17 mouse cellular contexts compared by ENCODE assay signal in genomic region chr14:60783196-60783595, GRCm38 (mm10). TPM values are rescaled to one million over a fixed set of nuclear protein-coding genes. Genes with fewer than 3 reads are reported as not detected.
DNase-seq lines count a peak whose midpoint lies in the region; ATAC-seq and TF ChIP-seq lines count a peak whose summit lies in the region.
"Had no signal": no experiment of that assay in that cellular context is flagged by ENCODE, and none has a peak within 500 bp of the region (broad histone marks: within the 10 kb centered on the region; RNA-seq: fewer than 3 reads in every experiment).

No protein-coding gene starts in this region.

- no peak for TF ChIP-seq EP300 in liver, postnatal 0 days (IDR thresholded peaks at IDR 0.05; ENCODE audit: low read depth)

- no peak for TF ChIP-seq POLR2A in bone marrow, adult 2 months (IDR thresholded peaks at IDR 0.05; ENCODE audit: borderline replicate concordance, control insufficient read depth, low read depth, low read length)

- no peak for DNase-seq in lung, postnatal 4 days
- no peak for DNase-seq in liver, postnatal 0 days
- DNase-seq: adrenal gland, adult 2 months; cerebellum, adult 9-10 months; lung, postnatal 14 days; midbrain, embryonic 14.5 days had no signal

- H3K9me3 ChIP-seq in lung, embryonic 15.5 days = no peaks in the 10 kb centered on the region
- H3K9me3 ChIP-seq in liver, postnatal 0 days (ENCODE audit: low read length) = no peaks in the 10 kb centered on the region
- no peaks in the 10 kb centered on the region for H3K9me3 ChIP-seq in forebrain, embryonic 16.5 days (ENCODE audit: control insufficient read depth, low read length)
- H3K9me3 ChIP-seq: heart, embryonic 15.5 days; hindbrain, embryonic 13.5 days; limb, embryonic 12.5 days; neural tube, embryonic 13.5 days had no signal

- WGBS in lung, embryonic 15.5 days = 32% methylated on average over 8 of the region's 8 CpGs
- 11% methylated on average over 8 of the region's 8 CpGs for WGBS in bone marrow, adult 2 months
- WGBS in liver, postnatal 0 days (ENCODE audit: insufficient replicate concordance) = 35% methylated on average over 8 of the region's 8 CpGs
- WGBS in forebrain, embryonic 16.5 days = 46% methylated on average over 8 of the region's 8 CpGs

- ATAC-seq in lung, embryonic 15.5 days (ENCODE audit: borderline replicate concordance, extremely low read depth, low FRiP score, low TSS enrichment) = no peak
- ATAC-seq in CD4-positive, CD25-positive, alpha-beta regulatory T cell, adult 4 months = peak; percentile 23
- ATAC-seq in liver, postnatal 0 days = no peak
- no peak for ATAC-seq in erythroblast, adult 5-6 weeks (replicated peaks; ENCODE audit: low FRiP score, poor library complexity, severe bottlenecking)
- ATAC-seq in forebrain, embryonic 16.5 days = no peak
- ATAC-seq: intestine, embryonic 16.5 days had no signal

- H3K27ac ChIP-seq in lung, embryonic 15.5 days = no peak overlapping the region
- H3K27ac ChIP-seq in bone marrow, adult 2 months (ENCODE audit: control insufficient read depth, insufficient read depth, low read depth, low read length, poor library complexity) = peak overlapping the region; percentile 39
- H3K27ac ChIP-seq in liver, postnatal 0 days (ENCODE audit: low read depth) = peak overlapping the region; percentile 11; the same call in 1 of the 2 replicates
- no peak overlapping the region for H3K27ac ChIP-seq in forebrain, embryonic 16.5 days (ENCODE audit: low read length)
- H3K27ac ChIP-seq: heart, embryonic 15.5 days; hindbrain, embryonic 13.5 days; kidney, postnatal 0 days; limb, embryonic 12.5 days; neural tube, embryonic 13.5 days had no signal

- 0 out of 2 replicates have a peak overlapping the region, but pooled peaks have one; percentile 2 for H3K9ac ChIP-seq in lung, embryonic 15.5 days
- 0 out of 2 replicates have a peak overlapping the region, but pooled peaks have one; percentile 34 for H3K9ac ChIP-seq in liver, postnatal 0 days (replicated peaks)
- H3K9ac ChIP-seq in forebrain, embryonic 16.5 days (replicated peaks; ENCODE audit: low read depth, low read length) = no peak overlapping the region
- H3K9ac ChIP-seq: heart, embryonic 15.5 days; hindbrain, embryonic 13.5 days; limb, embryonic 12.5 days; neural tube, embryonic 13.5 days had no signal

- 0 out of 2 replicates have a peak, but pooled peaks cover 9% of the 10 kb centered on the region for H3K27me3 ChIP-seq in lung, embryonic 15.5 days
- no peaks in the 10 kb centered on the region for H3K27me3 ChIP-seq in liver, postnatal 0 days (ENCODE audit: insufficient read depth, low read length)
- no peaks in the 10 kb centered on the region for H3K27me3 ChIP-seq in forebrain, embryonic 16.5 days (replicated peaks; ENCODE audit: control insufficient read depth, insufficient read depth, low read length)
- H3K27me3 ChIP-seq: heart, embryonic 15.5 days; neural tube, embryonic 13.5 days had no signal

- H3K4me2 ChIP-seq in lung, embryonic 15.5 days = no peak overlapping the region
- H3K4me2 ChIP-seq in liver, postnatal 0 days (ENCODE audit: low read depth, low read length) = peak overlapping the region; percentile 45
- no peak overlapping the region for H3K4me2 ChIP-seq in forebrain, embryonic 16.5 days (ENCODE audit: low read length)
- H3K4me2 ChIP-seq: heart, embryonic 15.5 days; hindbrain, embryonic 13.5 days; limb, embryonic 12.5 days; neural tube, embryonic 13.5 days had no signal

- H3K36me3 ChIP-seq in lung, embryonic 15.5 days = 0 out of 2 replicates have a peak, but pooled peaks cover 4% of the 10 kb centered on the region
- H3K36me3 ChIP-seq in liver, postnatal 0 days (replicated peaks; ENCODE audit: insufficient read depth, low read length) = peaks cover 5% of the 10 kb centered on the region; the same call in 1 of the 2 replicates
- no peaks in the 10 kb centered on the region for H3K36me3 ChIP-seq in forebrain, embryonic 16.5 days (ENCODE audit: control insufficient read depth, insufficient read depth)
- H3K36me3 ChIP-seq: neural tube, embryonic 13.5 days had no signal

- peaks cover 7% of the 10 kb centered on the region; the same call in 1 of the 2 replicates for H3K4me1 ChIP-seq in lung, embryonic 15.5 days
- peaks cover 6% of the 10 kb centered on the region for H3K4me1 ChIP-seq in bone marrow, adult 2 months (ENCODE audit: control insufficient read depth, insufficient read depth, low read length)
- H3K4me1 ChIP-seq in liver, postnatal 0 days (ENCODE audit: insufficient read depth) = peaks cover 4% of the 10 kb centered on the region; the same call in 1 of the 2 replicates
- H3K4me1 ChIP-seq in forebrain, embryonic 16.5 days (replicated peaks; ENCODE audit: control insufficient read depth, insufficient read depth, low read length) = peaks cover 5% of the 10 kb centered on the region; the same call in 1 of the 2 replicates

- no peak overlapping the region for H3K4me3 ChIP-seq in lung, embryonic 15.5 days
- H3K4me3 ChIP-seq in bone marrow, adult 2 months (replicated peaks; ENCODE audit: control insufficient read depth, low read depth, low read length) = peak overlapping the region; percentile 52
- 0 out of 2 replicates have a peak overlapping the region, but pooled peaks have one; percentile 3 for H3K4me3 ChIP-seq in liver, postnatal 0 days (ENCODE audit: low read depth, low read length)
- H3K4me3 ChIP-seq in forebrain, embryonic 16.5 days (replicated peaks; ENCODE audit: low read length) = no peak overlapping the region
- H3K4me3 ChIP-seq: heart, embryonic 15.5 days; hindbrain, embryonic 13.5 days; limb, embryonic 12.5 days; neural tube, embryonic 13.5 days had no signal

- TF ChIP-seq CTCF in bone marrow, adult 2 months (IDR thresholded peaks at IDR 0.05; ENCODE audit: control insufficient read depth, insufficient read depth, low read length) = no peak
- TF ChIP-seq CTCF in liver, postnatal 0 days (IDR thresholded peaks at IDR 0.05; ENCODE audit: low read depth) = no peak

RNA-seq across cellular contexts. Expression of gene Mipep, which starts 1.2 kb away (rescaled TPM):
- 23.6 and 25.4 TPM in 2 replicates for polyA plus RNA-seq in lung, embryonic 15.5 days (2015; fragmentation: Nextera tagmentation; extraction: Ambion mirVana)
- 1 to 10 TPM; 1.6 to 1.8 TPM for polyA plus RNA-seq in CD4-positive, CD25-positive, alpha-beta regulatory T cell, adult 4 months (2017; shearing (Covaris generic))
- polyA plus RNA-seq in bone marrow, adult 2 months (2011; ENCODE audit: insufficient read depth, insufficient read length, low replicate concordance, missing spikeins) = 3.1 and 3.4 TPM in 2 replicates
- polyA plus RNA-seq in liver, postnatal 0 days (2015; fragmentation: Nextera tagmentation; extraction: Ambion mirVana) = 5.6 and 6.1 TPM in 2 replicates
- total RNA-seq in erythroblast, adult 5-6 weeks (2015; ENCODE audit: low replicate concordance) = 1.9 and 2.5 TPM in 2 replicates
- 3.3 and 7.2 TPM in 2 replicates for total RNA-seq in erythroblast, adult 5-6 weeks (2017; ENCODE audit: low replicate concordance)
- polyA plus RNA-seq in forebrain, embryonic 16.5 days (2015; fragmentation: Nextera tagmentation; extraction: Ambion mirVana) = 20.5 and 25.4 TPM in 2 replicates

RNA-seq across cellular contexts. Expression of gene C1qtnf9, which starts 15.3 kb away (rescaled TPM):
- polyA plus RNA-seq in lung, embryonic 15.5 days (2015; fragmentation: Nextera tagmentation; extraction: Ambion mirVana) = 0.52 and 1.1 TPM in 2 replicates
- under 1 TPM in 1 of 2 experiments, not detected in 1; 0.39 TPM for polyA plus RNA-seq in CD4-positive, CD25-positive, alpha-beta regulatory T cell, adult 4 months (2017; shearing (Covaris generic))
- 0.68 TPM in 1 of 2 replicates, not detected in the other for polyA plus RNA-seq in bone marrow, adult 2 months (2011; ENCODE audit: insufficient read depth, insufficient read length, low replicate concordance, missing spikeins)
- polyA plus RNA-seq in liver, postnatal 0 days (2015; fragmentation: Nextera tagmentation; extraction: Ambion mirVana) = 0.25 and 0.49 TPM in 2 replicates
- not detected in 2 replicates for total RNA-seq in erythroblast, adult 5-6 weeks (2015; ENCODE audit: low replicate concordance)
- total RNA-seq in erythroblast, adult 5-6 weeks (2017; ENCODE audit: low replicate concordance) = not detected in 2 replicates
- 0.21 TPM in 1 of 2 replicates, not detected in the other for polyA plus RNA-seq in forebrain, embryonic 16.5 days (2015; fragmentation: Nextera tagmentation; extraction: Ambion mirVana)
- polyA plus RNA-seq: midbrain, embryonic 14.5 days had no signal

Comparison
In these comparisons a context has a peak if more than half of its experiments do, and no peak if none do; other contexts are left out.
1. H3K27ac ChIP-seq: peak in bone marrow, adult 2 months (single experiment) and liver, postnatal 0 days (single experiment); none in lung, embryonic 15.5 days (single experiment) and forebrain, embryonic 16.5 days (single experiment).
2. H3K4me3 ChIP-seq: peak in bone marrow, adult 2 months (single experiment) and liver, postnatal 0 days (single experiment); none in lung, embryonic 15.5 days (single experiment) and forebrain, embryonic 16.5 days (single experiment).